Mouse (Mus musculus) heart, embryonic 14.5 days (tissue): ENCODE results near the gene Lrrc66. TPM values are rescaled to one million over a fixed set of nuclear protein-coding genes. Genes with fewer than 3 reads are reported as not detected.

ENCODE experiments used
- ATAC-seq: fragments of 200-750 bp; cut with Nextera tagmentation; 2 replicates; pipeline ENCODE4 v1.8.0; 2017; ENCODE audit warnings: low read depth, moderate TSS enrichment; ENCODE audit not compliant: insufficient number of reproducible peaks, insufficient read depth, low FRiP score
- H3K27ac ChIP-seq, 2 experiments: fragments of 200-500 bp in 1 of 2; fragments of 300-500 bp in 1 of 2; sonication (generic) in 1 of 2; replicated peaks in 1 of 2; 2 replicates each; pipeline ENCODE4 v1.5.1; 2012 to 2014; ENCODE audit warnings: low read depth in 2 of 2, low read length in 2 of 2, control low read depth in 1 of 2, mild to moderate bottlenecking in 1 of 2, mixed read lengths in 1 of 2; ENCODE audit not compliant: control insufficient read depth in 1 of 2, insufficient read depth in 1 of 2
- H3K27me3 ChIP-seq: fragments of 300-500 bp; sonication (generic); 2 replicates; pipeline ENCODE4 v1.6.1; 2014; ENCODE audit warnings: mild to moderate bottlenecking, low read length, control low read depth; ENCODE audit not compliant: control insufficient read depth, insufficient read depth
- H3K36me3 ChIP-seq: fragments of 300-500 bp; sonication (generic); 2 replicates; pipeline ENCODE4 v1.6.1; 2014; ENCODE audit warnings: mild to moderate bottlenecking, control low read depth, low read length, mixed read lengths; ENCODE audit not compliant: control insufficient read depth, insufficient read depth
- H3K4me1 ChIP-seq, 2 experiments: fragments of 200-500 bp in 1 of 2; fragments of 300-500 bp in 1 of 2; sonication (generic) in 1 of 2; 2 replicates each; pipeline ENCODE4 v1.6.1; 2012 to 2014; ENCODE audit warnings: low read length in 2 of 2, control low read depth in 1 of 2, mixed read lengths in 1 of 2; ENCODE audit not compliant: control insufficient read depth in 2 of 2, insufficient read depth in 2 of 2
- H3K4me2 ChIP-seq: fragments of 300-500 bp; sonication (generic); 2 replicates; pipeline ENCODE4 v1.6.1; 2014; ENCODE audit warnings: mild to moderate bottlenecking, low read length
- H3K4me3 ChIP-seq, 2 experiments: fragments of 200-500 bp in 1 of 2; fragments of 300-500 bp in 1 of 2; sonication (generic) in 1 of 2; 2 replicates each; pipeline ENCODE4 v1.5.1; 2012 to 2014; ENCODE audit warnings: low read length in 2 of 2, mild to moderate bottlenecking in 2 of 2, control low read depth in 1 of 2, low read depth in 1 of 2, moderate library complexity in 1 of 2; ENCODE audit not compliant: control insufficient read depth in 1 of 2, insufficient read depth in 1 of 2
- H3K9ac ChIP-seq: fragments of 300-500 bp; sonication (generic); 2 replicates; pipeline ENCODE4 v1.6.1; 2014; ENCODE audit warnings: mild to moderate bottlenecking, low read length
- H3K9me3 ChIP-seq: fragments of 300-500 bp; sonication (generic); 2 replicates; pipeline ENCODE4 v1.6.1; 2016; ENCODE audit warnings: low read length, control low read depth; ENCODE audit not compliant: control insufficient read depth
- WGBS: fragments of 180-500 bp; shearing (Covaris S2); extraction: QIAGEN DNeasy Blood & Tissue Kit; methylation state at CpG from one replicate; pipeline ENCODE4 v1.1.7; 2014; 5-methylcytosine and 5-hydroxymethylcytosine counted together
- polyA plus RNA-seq: library from polyadenylated mRNA; unstranded; fragments of >200 nt; fragmentation: Nextera tagmentation; extraction: Ambion mirVana; gene quantifications from 2 replicates; pipeline ENCODE4 v1.2.1, GENCODE M21; 2014

Gene Lrrc66
- polyA plus RNA-seq, 1 experiment from 2014 or later = 0.23 TPM

GRCm38 (mm10) chr5:73611071-73611470 is 21.3 kb downstream of the Lrrc66 start:
- H3K4me3 ChIP-seq = no peak overlapping the region
- no peaks in the 10 kb centered on the region for H3K27me3 ChIP-seq
- no peaks in the 10 kb centered on the region for H3K36me3 ChIP-seq
- H3K4me2 ChIP-seq = no peak overlapping the region
- H3K9me3 ChIP-seq = peaks cover 3% of the 10 kb centered on the region
- no peak overlapping the region for H3K27ac ChIP-seq
- 83% methylated on average over 4 of the region's 4 CpGs for WGBS
- no peak for ATAC-seq
- no peak overlapping the region for H3K9ac ChIP-seq
- no peaks in the 10 kb centered on the region for H3K4me1 ChIP-seq

GRCm38 (mm10) chr5:73604964-73605363 is 27.4 kb downstream of the Lrrc66 start:
- Histone ChIP-seq H3K4me2 (no peak overlapping the region), H3K36me3 (no peaks in the 10 kb centered on the region), H3K27ac (no peak overlapping the region), H3K9me3 (peaks cover 2% of the 10 kb centered on the region), H3K9ac (no peak overlapping the region), H3K27me3 (no peaks in the 10 kb centered on the region), H3K4me3 (no peak overlapping the region), H3K4me1 (no peaks in the 10 kb centered on the region)
- 77% methylated on average over 6 of the region's 6 CpGs for WGBS
- no peak for ATAC-seq

- 84% methylated on average over 6 of the region's 6 CpGs for WGBS
- Histone ChIP-seq H3K36me3 (no peaks in the 10 kb centered on the region), H3K9me3 (no peaks in the 10 kb centered on the region), H3K4me2 (no peak overlapping the region), H3K27me3 (no peaks in the 10 kb centered on the region), H3K9ac (no peak overlapping the region), H3K27ac (no peak overlapping the region), H3K4me3 (no peak overlapping the region), H3K4me1 (no peaks in the 10 kb centered on the region)
- no peak for ATAC-seq
Measured at GRCm38 (mm10) chr5:73604542-73604941, 27.8 kb downstream of the Lrrc66 start.

- H3K4me1 ChIP-seq = no peaks in the 10 kb centered on the region
- 64% methylated on average over 3 of the region's 3 CpGs for WGBS
- H3K4me3 ChIP-seq = no peak overlapping the region
- H3K9ac ChIP-seq = no peak overlapping the region
- H3K27ac ChIP-seq = no peak overlapping the region
- H3K36me3 ChIP-seq = no peaks in the 10 kb centered on the region
- H3K4me2 ChIP-seq = no peak overlapping the region
- no peaks in the 10 kb centered on the region for H3K9me3 ChIP-seq
- ATAC-seq = no peak
- no peaks in the 10 kb centered on the region for H3K27me3 ChIP-seq
Measured at GRCm38 (mm10) chr5:73602865-73603264, 29.5 kb downstream of the Lrrc66 start.

- Histone ChIP-seq H3K9me3 (no peaks in the 10 kb centered on the region), H3K4me1 (no peaks in the 10 kb centered on the region), H3K36me3 (no peaks in the 10 kb centered on the region), H3K27me3 (no peaks in the 10 kb centered on the region), H3K4me3 (no peak overlapping the region), H3K4me2 (no peak overlapping the region), H3K9ac (no peak overlapping the region), H3K27ac (no peak overlapping the region)
- 76% methylated on average over 8 of the region's 8 CpGs for WGBS
- ATAC-seq = no peak
Measured at GRCm38 (mm10) chr5:73601361-73601763, 31.0 kb downstream of the Lrrc66 start.

GRCm38 (mm10) chr5:73599991-73600390 is 32.3 kb downstream of the Lrrc66 start:
- Histone ChIP-seq H3K9me3 (no peaks in the 10 kb centered on the region), H3K27ac (no peak overlapping the region), H3K4me2 (no peak overlapping the region), H3K4me3 (no peak overlapping the region), H3K36me3 (no peaks in the 10 kb centered on the region), H3K27me3 (no peaks in the 10 kb centered on the region), H3K4me1 (no peaks in the 10 kb centered on the region), H3K9ac (no peak overlapping the region)
- no peak for ATAC-seq
- WGBS = 66% methylated on average over 2 of the region's 2 CpGs

GRCm38 (mm10) chr5:73598943-73599695 is 33.2 kb downstream of the Lrrc66 start:
- Histone ChIP-seq H3K4me1 (no peaks in the 10 kb centered on the region), H3K9me3 (no peaks in the 10 kb centered on the region), H3K9ac (no peak overlapping the region), H3K4me2 (no peak overlapping the region), H3K27me3 (no peaks in the 10 kb centered on the region), H3K4me3 (no peak overlapping the region), H3K36me3 (no peaks in the 10 kb centered on the region), H3K27ac (no peak overlapping the region)
- 67% methylated on average over 5 of the region's 5 CpGs for WGBS
- ATAC-seq = no peak

- H3K36me3 ChIP-seq = no peaks in the 10 kb centered on the region
- H3K27me3 ChIP-seq = no peaks in the 10 kb centered on the region
- ATAC-seq = no peak
- 71% methylated on average over 3 of the region's 3 CpGs for WGBS
- no peaks in the 10 kb centered on the region for H3K4me1 ChIP-seq
- no peak overlapping the region for H3K4me2 ChIP-seq
- no peak overlapping the region for H3K4me3 ChIP-seq
- no peaks in the 10 kb centered on the region for H3K9me3 ChIP-seq
- no peak overlapping the region for H3K9ac ChIP-seq
- no peak overlapping the region for H3K27ac ChIP-seq
Measured at GRCm38 (mm10) chr5:73587119-73587518, 45.2 kb downstream of the Lrrc66 start.
